Mouse (Mus musculus) fibroblast of lung, adult 2 months (primary cell): ENCODE measurements around the gene Vmn2r37.
"Not testable (repeated sequence)": the region's sequence is repeated elsewhere in the genome, so short reads cannot be mapped to it uniquely, and the experiment has no call there.

Experiments
- DNase-seq: peaks from one replicate; pipeline ENCODE4 v3.0.0-alpha.2; 2011; ENCODE audit warnings: low read depth

Gene Vmn2r37

DNA sequence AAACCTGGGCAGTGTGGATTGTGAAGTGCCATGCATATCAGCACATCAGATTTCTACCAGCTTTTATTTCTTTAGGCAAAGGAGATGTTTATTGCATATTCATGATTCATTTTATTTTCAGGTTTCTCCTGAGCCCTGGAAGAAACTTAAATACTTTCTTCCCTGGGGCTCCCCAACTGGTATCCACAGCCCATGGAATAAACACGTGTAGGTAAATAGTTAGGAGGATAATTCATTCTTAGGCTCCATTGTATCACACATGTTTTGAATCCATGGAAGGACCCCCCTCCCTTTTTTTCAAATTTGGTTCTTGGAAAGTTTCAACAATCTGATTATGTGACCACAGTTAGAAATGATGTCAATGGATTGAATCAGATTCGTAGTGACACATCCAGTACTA is at the start of gene Vmn2r37:
Gene Vmn2r37 (minus strand): TSS at position 101 of the 400 bp plus-strand sequence.
- not testable (repeated sequence) for DNase-seq
